16 mouse cellular contexts compared by ENCODE assay signal in the genomic region with DNA sequence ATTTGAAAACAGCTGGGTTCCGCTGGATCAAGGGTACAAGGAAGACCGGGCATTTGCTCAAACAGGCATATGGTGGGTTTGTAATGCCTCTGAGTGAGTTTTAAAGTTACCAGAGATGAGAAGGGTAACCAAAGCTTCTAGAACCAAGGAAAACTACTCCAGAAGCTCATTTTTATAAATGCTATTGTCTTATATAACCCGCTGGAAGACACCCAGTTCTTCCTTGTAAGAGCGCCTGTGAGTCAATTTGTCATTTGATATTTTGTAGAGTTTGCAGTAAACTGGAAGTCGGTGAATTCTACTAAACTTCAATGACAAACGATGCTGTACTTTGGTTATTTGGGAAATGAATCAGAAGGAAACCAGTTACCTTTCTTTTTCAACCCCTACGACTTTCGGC.
"Had no signal": no experiment of that assay in that cellular context is flagged by ENCODE, and none has a peak within 500 bp of the region (broad histone marks: within the 10 kb centered on the region; RNA-seq: fewer than 3 reads in every experiment).

No protein-coding gene starts in this region.

- H3K4me3 ChIP-seq: neural tube, embryonic 13.5 days; neural tube, embryonic 15.5 days; stomach, embryonic 15.5 days had no signal

- H3K27ac ChIP-seq: neural tube, embryonic 13.5 days; neural tube, embryonic 15.5 days; stomach, embryonic 15.5 days; stomach, postnatal 0 days had no signal

- DNase-seq: retina, postnatal 1 day; right cerebral cortex, adult 18-20 months; right cerebral cortex, postnatal 14 days; right cerebral cortex, postnatal 25 days; right cerebral cortex, postnatal 4 days; spleen, adult 18-20 months; thymus, adult 18-20 months; thymus, adult 2 months; thymus, postnatal 14 days; thymus, postnatal 25 days; thymus, postnatal 36 days; thymus, postnatal 4 days had no signal
